Mouse (Mus musculus) liver, embryonic 12.5 days (tissue): ENCODE results near the gene Rab11fip3. TPM values are rescaled to one million over a fixed set of nuclear protein-coding genes. Genes with fewer than 3 reads are reported as not detected.
"Not testable (repeated sequence)": the region's sequence is repeated elsewhere in the genome, so short reads cannot be mapped to it uniquely, and the experiment has no call there.

ENCODE experiments used
- ATAC-seq: fragments of 200-750 bp; cut with Nextera tagmentation; 2 replicates; pipeline ENCODE4 v1.8.0; 2017; ENCODE audit warnings: moderate number of reproducible peaks, mild to moderate bottlenecking, moderate library complexity
- H3K27ac ChIP-seq: fragments of 300-500 bp; sonication (generic); 2 replicates; pipeline ENCODE4 v1.5.1; 2016; ENCODE audit warnings: mild to moderate bottlenecking
- H3K27me3 ChIP-seq: fragments of 300-500 bp; sonication (generic); replicated peaks from 2 replicates; pipeline ENCODE4 v1.6.1; 2016; ENCODE audit warnings: mild to moderate bottlenecking, moderate library complexity
- H3K36me3 ChIP-seq: fragments of 300-500 bp; sonication (generic); 2 replicates; pipeline ENCODE4 v1.6.1; 2016; ENCODE audit warnings: mild to moderate bottlenecking, moderate library complexity
- H3K4me1 ChIP-seq: fragments of 300-500 bp; sonication (generic); 2 replicates; pipeline ENCODE4 v1.6.1; 2016
- H3K4me2 ChIP-seq: fragments of 300-500 bp; sonication (generic); 2 replicates; pipeline ENCODE4 v1.6.1; 2016; ENCODE audit warnings: mild to moderate bottlenecking, moderate library complexity
- H3K4me3 ChIP-seq: fragments of 300-500 bp; sonication (generic); 2 replicates; pipeline ENCODE4 v1.5.1; 2016; ENCODE audit warnings: mild to moderate bottlenecking, moderate library complexity
- H3K9ac ChIP-seq: fragments of 300-500 bp; sonication (generic); 2 replicates; pipeline ENCODE4 v1.6.1; 2016; ENCODE audit warnings: mild to moderate bottlenecking, moderate library complexity
- H3K9me3 ChIP-seq: fragments of 300-500 bp; sonication (generic); replicated peaks from 2 replicates; pipeline ENCODE4 v1.6.1; 2016; ENCODE audit warnings: mild to moderate bottlenecking, moderate library complexity
- WGBS: fragments of 180-500 bp; shearing (Covaris S2); methylation state at CpG from one replicate; pipeline ENCODE4 v1.1.7; 2016; ENCODE audit not compliant: insufficient replicate concordance; 5-methylcytosine and 5-hydroxymethylcytosine counted together
- polyA plus RNA-seq: library from polyadenylated mRNA; unstranded; fragments of >200 nt; fragmentation: Nextera tagmentation; extraction: Ambion mirVana; gene quantifications from 2 replicates; pipeline ENCODE4 v1.2.1, GENCODE M21; 2016

The Rab11fip3 gene
- polyA plus RNA-seq: 4.2 and 4.3 TPM in 2 replicates

DNA sequence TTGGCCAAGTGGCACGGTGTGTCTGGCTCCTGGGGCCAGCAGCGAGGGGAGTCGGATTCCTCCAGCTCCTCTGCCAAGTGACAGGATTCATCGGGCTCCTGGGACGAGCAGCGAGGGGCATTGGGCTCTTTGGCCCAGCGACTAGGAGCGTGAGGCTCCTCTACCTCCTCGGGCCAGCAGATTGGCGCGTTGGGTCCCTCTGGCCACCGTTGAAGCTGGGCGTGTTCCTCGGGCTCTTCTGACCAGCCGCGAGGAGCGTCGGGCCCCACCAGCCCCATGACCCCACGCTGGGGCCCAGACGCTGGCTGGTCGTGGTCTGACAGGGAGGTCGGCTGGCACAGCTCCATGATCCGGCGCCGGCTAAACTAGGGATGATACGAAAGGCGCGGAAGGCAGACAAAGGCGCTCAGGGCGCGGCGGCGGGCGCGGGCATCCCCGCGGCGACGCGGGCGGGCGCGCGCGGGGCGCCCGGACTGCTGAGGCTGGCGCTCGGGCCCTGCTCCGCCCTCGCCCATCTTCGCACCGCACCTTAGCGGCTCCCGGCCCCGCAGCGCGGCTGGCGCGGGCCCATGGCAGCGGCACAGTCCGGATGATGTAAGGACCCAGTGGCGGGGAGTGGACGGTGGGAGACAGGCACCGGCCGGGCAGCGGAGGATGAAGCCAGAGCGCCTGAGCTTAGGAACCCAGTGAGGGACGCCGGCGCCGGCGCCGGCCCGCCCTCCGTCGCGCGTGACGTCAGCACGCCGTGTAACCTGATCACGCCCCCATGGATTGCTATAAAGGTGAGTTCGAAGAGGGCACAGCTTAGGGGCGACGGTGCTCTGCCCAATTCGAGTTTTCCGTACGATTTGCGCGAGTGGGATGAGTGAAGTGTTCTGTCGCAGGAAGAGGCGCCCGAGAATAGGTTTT lies at the start of gene Rab11fip3:
Gene Rab11fip3, minus strand, starts transcription at position 725 of the 909 bp plus-strand sequence.
- Histone ChIP-seq H3K27me3 (peaks cover 80% of the 10 kb centered on the region), H3K36me3 (no peaks in the 10 kb centered on the region), H3K4me1 (peaks cover 34% of the 10 kb centered on the region), H3K9me3 (no peaks in the 10 kb centered on the region), H3K4me2 (peak within 1 kb of the TSS; percentile 96), H3K27ac (0 out of 2 replicates have a peak within 1 kb of the TSS, but pooled peaks have one; percentile 2), H3K4me3 (peak within 1 kb of the TSS; percentile 74), H3K9ac (peak within 1 kb of the TSS; percentile 66)
- ATAC-seq: peak; percentile 88
- WGBS: 1% methylated on average over 94 of the region's 94 CpGs

GRCm38 (mm10) chr17:26116503-26117258 lies 47.3 kb upstream of the Rab11fip3 start:
- H3K9me3 ChIP-seq: no peaks in the 10 kb centered on the region
- no peaks in the 10 kb centered on the region for H3K36me3 ChIP-seq
- WGBS: 77% methylated on average over 17 of the region's 17 CpGs
- H3K9ac ChIP-seq: no peak overlapping the region
- H3K4me2 ChIP-seq: no peak overlapping the region
- H3K4me1 ChIP-seq: peaks cover 32% of the 10 kb centered on the region
- H3K27me3 ChIP-seq: peaks cover 81% of the 10 kb centered on the region
- no peak overlapping the region for H3K4me3 ChIP-seq
- H3K27ac ChIP-seq: no peak overlapping the region
- no peak for ATAC-seq

DNA sequence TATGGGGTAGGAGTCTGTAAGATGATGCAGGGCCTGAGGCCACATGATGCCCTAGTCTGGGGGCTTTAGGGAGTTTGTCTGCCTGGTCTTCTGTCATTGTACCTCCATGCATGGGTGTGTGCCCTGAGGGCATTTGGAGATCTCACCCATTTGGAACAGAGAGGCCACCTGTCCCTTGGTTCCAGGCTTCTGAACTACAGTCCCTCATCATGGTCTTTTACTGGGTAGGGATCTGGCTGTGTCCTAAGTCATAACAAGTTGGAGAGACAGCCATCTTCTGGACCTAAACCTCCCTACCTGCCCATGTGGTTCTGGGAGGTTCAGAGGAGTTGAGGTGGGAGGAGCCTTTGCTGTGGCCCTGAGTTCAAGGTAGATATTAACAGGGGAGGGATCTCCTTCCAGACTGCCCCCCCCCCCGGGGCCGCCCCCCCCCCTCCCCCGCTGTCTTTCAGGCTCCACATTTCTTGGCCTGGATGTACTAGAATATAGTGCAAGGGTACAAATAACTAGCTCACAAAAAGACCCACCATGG lies 46.7 kb upstream of the Rab11fip3 start:
- no peak for ATAC-seq
- no peak overlapping the region for H3K4me2 ChIP-seq
- peaks cover 87% of the 10 kb centered on the region for H3K27me3 ChIP-seq
- H3K36me3 ChIP-seq: no peaks in the 10 kb centered on the region
- no peak overlapping the region for H3K27ac ChIP-seq
- H3K4me3 ChIP-seq: no peak overlapping the region
- H3K9ac ChIP-seq: no peak overlapping the region
- peaks cover 32% of the 10 kb centered on the region for H3K4me1 ChIP-seq
- no peaks in the 10 kb centered on the region for H3K9me3 ChIP-seq
- WGBS: 64% methylated on average over 3 of the region's 3 CpGs

DNA sequence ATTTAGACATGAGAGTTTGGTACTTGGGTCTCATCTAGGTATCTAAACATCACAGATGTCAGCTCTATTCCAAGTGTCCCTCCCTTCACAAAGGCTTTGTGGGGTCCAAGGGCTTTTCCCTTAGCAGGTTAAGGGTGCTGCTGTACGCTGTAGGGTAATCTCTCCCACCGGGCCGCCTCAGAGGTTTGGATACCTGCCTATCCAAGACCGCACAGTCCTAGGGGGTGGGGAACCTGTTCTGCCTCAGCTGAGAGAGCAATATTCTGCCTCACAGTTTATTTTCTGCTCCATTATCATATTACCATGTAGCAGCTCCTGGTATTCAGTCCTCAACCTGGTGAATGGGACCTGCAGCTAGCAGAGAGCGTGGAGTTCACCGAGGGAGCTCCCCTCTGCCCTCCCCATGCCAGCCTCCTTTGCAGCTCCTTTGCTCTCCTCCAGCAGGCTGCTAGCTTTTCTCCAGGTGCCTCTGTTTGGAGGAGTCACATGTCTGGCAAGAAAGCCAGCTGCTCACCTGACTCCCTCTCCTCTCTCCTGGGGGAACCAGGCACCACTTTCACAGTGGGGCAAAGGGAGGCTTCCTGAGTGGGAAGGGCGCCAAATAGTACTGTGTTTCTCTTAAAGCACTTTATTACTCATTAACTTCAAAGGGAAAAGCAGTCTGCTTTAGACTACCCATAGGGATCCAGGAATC lies 46.0 kb upstream of the Rab11fip3 start:
- ATAC-seq: no peak
- Histone ChIP-seq H3K9me3 (no peaks in the 10 kb centered on the region), H3K27me3 (peaks cover 94% of the 10 kb centered on the region), H3K4me3 (no peak overlapping the region), H3K36me3 (no peaks in the 10 kb centered on the region), H3K27ac (no peak overlapping the region), H3K9ac (no peak overlapping the region), H3K4me2 (no peak overlapping the region), H3K4me1 (peaks cover 30% of the 10 kb centered on the region)
- 72% methylated on average over 7 of the region's 7 CpGs for WGBS

DNA sequence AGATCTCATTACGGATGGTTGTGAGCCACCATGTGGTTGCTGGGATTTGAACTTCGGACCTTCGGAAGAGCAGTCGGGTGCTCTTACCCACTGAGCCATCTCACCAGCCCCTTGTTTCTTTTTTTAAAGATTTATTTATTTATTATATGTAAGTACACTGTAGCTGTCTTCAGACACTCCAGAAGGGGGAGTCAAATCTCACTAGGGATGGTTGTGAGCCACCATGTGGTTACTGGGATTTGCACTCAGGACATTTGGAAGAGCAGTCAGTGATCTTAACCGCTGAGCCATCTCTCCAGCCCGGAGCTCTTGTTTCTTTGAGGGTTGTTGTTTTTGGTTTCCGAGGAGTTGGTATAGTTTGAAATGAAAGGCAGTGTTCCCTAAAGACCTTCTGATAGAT lies 45.1 kb upstream of the Rab11fip3 start:
- not testable (repeated sequence) for H3K9me3 ChIP-seq, ATAC-seq, H3K4me2 ChIP-seq, H3K36me3 ChIP-seq, H3K27ac ChIP-seq, H3K4me3 ChIP-seq, H3K9ac ChIP-seq
- peaks cover 22% of the 10 kb centered on the region for H3K4me1 ChIP-seq
- 50% methylated on average over 7 of the region's 7 CpGs for WGBS
- H3K27me3 ChIP-seq: peaks cover 96% of the 10 kb centered on the region

DNA sequence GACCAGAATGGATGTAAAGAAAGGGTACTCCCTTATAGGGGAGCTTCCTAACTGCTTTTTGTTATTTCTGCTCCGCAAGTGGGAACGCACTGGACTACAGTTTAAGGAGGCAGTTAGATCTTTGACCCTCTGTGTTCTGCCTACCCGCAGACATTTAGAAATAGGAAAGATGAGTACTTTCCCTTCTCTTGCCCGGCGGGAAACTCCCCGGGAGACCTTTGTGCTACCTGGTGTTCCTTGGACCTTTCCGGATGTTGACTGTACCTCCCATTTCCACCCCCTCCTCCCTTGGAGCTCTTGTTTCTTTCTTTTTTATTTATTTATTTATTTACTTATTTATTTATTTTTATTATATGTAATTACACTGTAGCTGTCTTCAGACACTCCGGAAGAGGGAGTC lies 44.7 kb upstream of the Rab11fip3 start:
- peaks cover 93% of the 10 kb centered on the region for H3K27me3 ChIP-seq
- peak overlapping the region; percentile 80 for H3K9ac ChIP-seq
- H3K27ac ChIP-seq: no peak overlapping the region
- peak overlapping the region; percentile 73 for H3K4me3 ChIP-seq
- peak overlapping the region; percentile 95 for H3K4me2 ChIP-seq
- H3K9me3 ChIP-seq: no peaks in the 10 kb centered on the region
- H3K36me3 ChIP-seq: no peaks in the 10 kb centered on the region
- peaks cover 22% of the 10 kb centered on the region for H3K4me1 ChIP-seq
- no peak for ATAC-seq
- WGBS: 13% methylated on average over 8 of the region's 8 CpGs

- peaks cover 91% of the 10 kb centered on the region for H3K27me3 ChIP-seq
- H3K4me1 ChIP-seq: peaks cover 22% of the 10 kb centered on the region
- peak within 1 kb of the TSS; percentile 73 for H3K4me3 ChIP-seq
- ATAC-seq: peak; percentile 74
- WGBS: 1% methylated on average over 75 of the region's 75 CpGs
- H3K4me2 ChIP-seq: peak within 1 kb of the TSS; percentile 95
- H3K9ac ChIP-seq: peak within 1 kb of the TSS; percentile 80
- H3K36me3 ChIP-seq: no peaks in the 10 kb centered on the region
- H3K9me3 ChIP-seq: no peaks in the 10 kb centered on the region
- H3K27ac ChIP-seq: no peak within 1 kb of the TSS
Measured at GRCm38 (mm10) chr17:26113181-26113948, 44.0 kb upstream of the Rab11fip3 start, which contains the start of gene Tmem8. Gene Tmem8, plus strand, starts transcription at chr17:26113299.

- Histone ChIP-seq H3K9ac (peak overlapping the region; percentile 80), H3K4me1 (peaks cover 22% of the 10 kb centered on the region), H3K4me2 (peak overlapping the region; percentile 95), H3K4me3 (peak overlapping the region; percentile 73), H3K9me3 (no peaks in the 10 kb centered on the region), H3K27ac (no peak overlapping the region), H3K36me3 (no peaks in the 10 kb centered on the region), H3K27me3 (peaks cover 85% of the 10 kb centered on the region)
- WGBS: 19% methylated on average over 14 of the region's 14 CpGs
- no peak; the same call in 1 of the 2 replicates for ATAC-seq
Measured at GRCm38 (mm10) chr17:26112751-26113150, 43.4 kb upstream of the Rab11fip3 start.

- WGBS: 30% methylated on average over 4 of the region's 4 CpGs
- H3K4me2 ChIP-seq: no peak overlapping the region
- ATAC-seq: no peak
Measured at GRCm38 (mm10) chr17:26111722-26112121, 42.4 kb upstream of the Rab11fip3 start.

DNA sequence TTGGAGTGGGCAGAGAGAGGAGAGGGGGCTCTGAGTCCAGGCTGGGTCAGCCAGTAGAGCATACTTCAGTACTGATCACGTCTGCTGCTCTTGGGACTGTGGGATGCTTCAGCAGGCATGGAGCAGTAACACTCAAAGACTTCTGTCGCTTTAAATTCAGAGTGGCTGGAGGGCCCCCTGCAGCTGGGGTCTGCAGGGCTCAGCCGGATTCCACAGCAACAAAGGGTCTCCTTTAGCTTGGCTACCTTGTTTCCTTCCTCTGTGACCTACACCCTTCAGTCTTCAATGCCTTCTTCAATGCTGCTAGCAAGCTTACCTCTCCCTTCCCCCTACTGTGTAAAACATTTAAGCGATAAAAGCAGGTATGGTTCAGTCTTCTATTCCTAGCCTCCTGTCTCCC lies 41.7 kb upstream of the Rab11fip3 start:
- ATAC-seq: no peak
- H3K4me3 ChIP-seq: no peak overlapping the region
- WGBS: 23% methylated on average over 4 of the region's 4 CpGs
- no peak overlapping the region for H3K9ac ChIP-seq
- H3K27ac ChIP-seq: no peak overlapping the region
- no peak overlapping the region for H3K4me2 ChIP-seq
- H3K9me3 ChIP-seq: no peaks in the 10 kb centered on the region
- no peaks in the 10 kb centered on the region for H3K36me3 ChIP-seq
- H3K27me3 ChIP-seq: peaks cover 67% of the 10 kb centered on the region
- peaks cover 14% of the 10 kb centered on the region for H3K4me1 ChIP-seq

More at GRCm38 (mm10) chr17:26111722-26112121, 42.4 kb upstream of the Rab11fip3 start:
- peaks cover 20% of the 10 kb centered on the region for H3K4me1 ChIP-seq
- no peaks in the 10 kb centered on the region for H3K36me3 ChIP-seq
- no peak overlapping the region for H3K4me3 ChIP-seq
- no peak overlapping the region for H3K9ac ChIP-seq
- no peaks in the 10 kb centered on the region for H3K9me3 ChIP-seq
- H3K27ac ChIP-seq: no peak overlapping the region
- H3K27me3 ChIP-seq: peaks cover 74% of the 10 kb centered on the region

- H3K9ac ChIP-seq: no peak overlapping the region
- WGBS: 33% methylated on average over 4 of the region's 4 CpGs
- ATAC-seq: no peak
- no peak overlapping the region for H3K27ac ChIP-seq
- no peaks in the 10 kb centered on the region for H3K36me3 ChIP-seq
- H3K27me3 ChIP-seq: peaks cover 59% of the 10 kb centered on the region
- H3K4me3 ChIP-seq: no peak overlapping the region
- no peaks in the 10 kb centered on the region for H3K9me3 ChIP-seq
- no peak overlapping the region for H3K4me2 ChIP-seq
- H3K4me1 ChIP-seq: peaks cover 17% of the 10 kb centered on the region
Measured at GRCm38 (mm10) chr17:26110156-26110555, 40.8 kb upstream of the Rab11fip3 start.
